8 mouse cellular contexts compared by ENCODE assay signal in genomic region chr4:130107444-130108131, GRCm38 (mm10). TPM values are rescaled to one million over a fixed set of nuclear protein-coding genes. Genes with fewer than 3 reads are reported as not detected.
DNase-seq lines count a peak whose midpoint lies in the region; ATAC-seq and TF ChIP-seq lines count a peak whose summit lies in the region.

No protein-coding gene starts in this region.

- peak overlapping the region; percentile 75 for H3K4me2 ChIP-seq in heart, embryonic 15.5 days
- peak overlapping the region; percentile 85 for H3K4me2 ChIP-seq in liver, embryonic 14.5 days (ENCODE audit: low read depth)
- H3K4me2 ChIP-seq in neural tube, embryonic 11.5 days (ENCODE audit: low read depth), result peak overlapping the region; percentile 68
- peak overlapping the region; percentile 68 for H3K4me2 ChIP-seq in stomach, postnatal 0 days (replicated peaks; ENCODE audit: low read depth)

- peak overlapping the region; percentile 83 for H3K4me3 ChIP-seq in forebrain, embryonic 10.5 days
- peak overlapping the region; percentile 85 for H3K4me3 ChIP-seq in heart, embryonic 15.5 days
- H3K4me3 ChIP-seq in liver, embryonic 14.5 days (ENCODE audit: insufficient read depth in 1 of 2, low read depth in 2 of 2, low read length in 2 of 2), result peak overlapping the region; percentile 91 to 93
- H3K4me3 ChIP-seq in neural tube, embryonic 11.5 days (ENCODE audit: low read depth, low read length), result peak overlapping the region; percentile 61
- peak overlapping the region; percentile 74 for H3K4me3 ChIP-seq in stomach, postnatal 0 days (ENCODE audit: low read depth, low read length)

- H3K9me3 ChIP-seq in forebrain, embryonic 10.5 days, result peaks cover 4% of the 10 kb centered on the region; the same call in 1 of the 2 replicates
- no peaks in the 10 kb centered on the region for H3K9me3 ChIP-seq in heart, embryonic 15.5 days (replicated peaks)
- no peaks in the 10 kb centered on the region for H3K9me3 ChIP-seq in liver, embryonic 14.5 days (ENCODE audit: control insufficient read depth, low read length)
- no peaks in the 10 kb centered on the region for H3K9me3 ChIP-seq in neural tube, embryonic 11.5 days (ENCODE audit: control insufficient read depth, low read length)
- H3K9me3 ChIP-seq in stomach, postnatal 0 days (ENCODE audit: control insufficient read depth, low read length), result no peaks in the 10 kb centered on the region

- peaks cover 23% of the 10 kb centered on the region for H3K4me1 ChIP-seq in forebrain, embryonic 10.5 days
- peaks cover 15% of the 10 kb centered on the region for H3K4me1 ChIP-seq in heart, embryonic 15.5 days (replicated peaks)
- peaks cover 14 to 31% of the 10 kb centered on the region in 2 experiments for H3K4me1 ChIP-seq in liver, embryonic 14.5 days (replicated peaks; ENCODE audit: control insufficient read depth in 2 of 2, insufficient read depth in 2 of 2, low read length in 1 of 2)
- 0 out of 2 replicates have a peak, but pooled peaks cover 2% of the 10 kb centered on the region for H3K4me1 ChIP-seq in neural tube, embryonic 11.5 days (ENCODE audit: control insufficient read depth, insufficient read depth, low read length)
- H3K4me1 ChIP-seq in stomach, postnatal 0 days (replicated peaks; ENCODE audit: control insufficient read depth, insufficient read depth), result peaks cover 7% of the 10 kb centered on the region

- peak; percentile 100 for DNase-seq in c-Kit-negative CD71-positive TER-119-positive erythroid progenitor cells, embryonic 14.5 days (ENCODE audit: low read depth, low spot score)
- peak; percentile 99 for DNase-seq in forebrain, embryonic 10.5 days (ENCODE audit: extremely low spot score, low spot score)
- DNase-seq in kidney, postnatal 25 days, result peak; percentile 100
- peak; percentile 99 to 100 (median 100) for DNase-seq in liver, embryonic 14.5 days (ENCODE audit: low read depth in 3 of 3, low spot score in 3 of 3)
- peak; percentile 100 for DNase-seq in neural tube, embryonic 11.5 days (ENCODE audit: low spot score)
- peak; percentile 100 for DNase-seq in stomach, postnatal 0 days (ENCODE audit: low spot score)

- peak; percentile 98 for ATAC-seq in CD4-positive, CD25-positive, alpha-beta regulatory T cell, adult 4 months
- peak; percentile 94 for ATAC-seq in heart, embryonic 15.5 days (replicated peaks; ENCODE audit: insufficient number of reproducible peaks, insufficient read depth, low FRiP score, low read depth)
- ATAC-seq in liver, embryonic 14.5 days (ENCODE audit: insufficient read depth), result peak; percentile 94
- ATAC-seq in neural tube, embryonic 11.5 days (ENCODE audit: insufficient read depth, low FRiP score, low TSS enrichment), result peak; percentile 97
- peak; percentile 92 for ATAC-seq in stomach, postnatal 0 days (ENCODE audit: low FRiP score, low TSS enrichment)

- no peaks in the 10 kb centered on the region for H3K36me3 ChIP-seq in forebrain, embryonic 10.5 days (replicated peaks)
- no peaks in the 10 kb centered on the region for H3K36me3 ChIP-seq in heart, embryonic 15.5 days
- no peaks in the 10 kb centered on the region for H3K36me3 ChIP-seq in liver, embryonic 14.5 days (replicated peaks; ENCODE audit: control insufficient read depth, insufficient read depth, low read depth)
- no peaks in the 10 kb centered on the region for H3K36me3 ChIP-seq in neural tube, embryonic 11.5 days (ENCODE audit: control insufficient read depth, insufficient read depth, low read length)
- no peaks in the 10 kb centered on the region for H3K36me3 ChIP-seq in stomach, postnatal 0 days (ENCODE audit: control insufficient read depth, insufficient read depth, low read length)

- no peaks in the 10 kb centered on the region; the same call in 1 of the 2 replicates for H3K27me3 ChIP-seq in forebrain, embryonic 10.5 days (ENCODE audit: poor library complexity, severe bottlenecking)
- H3K27me3 ChIP-seq in heart, embryonic 15.5 days, result no peaks in the 10 kb centered on the region
- no peaks in the 10 kb centered on the region for H3K27me3 ChIP-seq in liver, embryonic 14.5 days (ENCODE audit: control insufficient read depth, insufficient read depth, low read length)
- H3K27me3 ChIP-seq in neural tube, embryonic 11.5 days (ENCODE audit: control insufficient read depth, insufficient read depth, low read length), result no peaks in the 10 kb centered on the region
- H3K27me3 ChIP-seq in stomach, postnatal 0 days (ENCODE audit: control insufficient read depth, insufficient read depth, low read length), result no peaks in the 10 kb centered on the region

- TF ChIP-seq EP300 in liver, embryonic 14.5 days (IDR thresholded peaks at IDR 0.05; ENCODE audit: low read depth), result no peak
- no peak for TF ChIP-seq EP300 in stomach, postnatal 0 days (optimal IDR thresholded peaks at IDR 0.05)

- 1% methylated on average over 39 of the region's 39 CpGs for WGBS in forebrain, embryonic 10.5 days
- under 1% methylated on average over 39 of the region's 39 CpGs for WGBS in heart, embryonic 15.5 days
- WGBS in liver, embryonic 14.5 days (ENCODE audit: insufficient replicate concordance), result under 1% methylated on average over 39 of the region's 39 CpGs
- under 1% methylated on average over 39 of the region's 39 CpGs for WGBS in neural tube, embryonic 11.5 days
- under 1% methylated on average over 39 of the region's 39 CpGs for WGBS in stomach, postnatal 0 days

- no peak for TF ChIP-seq CTCF in liver, embryonic 14.5 days (IDR thresholded peaks at IDR 0.05; ENCODE audit: low read depth)
- no peak for TF ChIP-seq CTCF in stomach, postnatal 0 days (IDR thresholded peaks at IDR 0.05; ENCODE audit: low read depth)

- peak overlapping the region; percentile 90 for H3K27ac ChIP-seq in forebrain, embryonic 10.5 days
- H3K27ac ChIP-seq in heart, embryonic 15.5 days, result peak overlapping the region; percentile 72
- H3K27ac ChIP-seq in liver, embryonic 14.5 days, result peak overlapping the region; percentile 89
- no peak overlapping the region for H3K27ac ChIP-seq in neural tube, embryonic 11.5 days (ENCODE audit: low read depth, low read length)
- peak overlapping the region; percentile 89 for H3K27ac ChIP-seq in stomach, postnatal 0 days (replicated peaks)

- peak overlapping the region; percentile 65 for H3K9ac ChIP-seq in heart, embryonic 15.5 days
- H3K9ac ChIP-seq in liver, embryonic 14.5 days (replicated peaks), result peak overlapping the region; percentile 86
- peak overlapping the region; percentile 19 for H3K9ac ChIP-seq in neural tube, embryonic 11.5 days (ENCODE audit: low read length)
- peak overlapping the region; percentile 75 for H3K9ac ChIP-seq in stomach, postnatal 0 days (ENCODE audit: low read length)

RNA-seq across cellular contexts. Expression of gene Pef1, which starts 5.2 kb away (rescaled TPM):
- polyA plus RNA-seq in CD4-positive, CD25-positive, alpha-beta regulatory T cell, adult 4 months (2017; shearing (Covaris generic)), result 10 to 100 TPM; 35.0 to 38.4 TPM
- polyA plus RNA-seq in forebrain, embryonic 10.5 days (2016; fragmentation: Nextera tagmentation; extraction: Ambion mirVana), result 69.8 and 70.4 TPM in 2 replicates
- polyA plus RNA-seq in heart, embryonic 15.5 days (2015; fragmentation: Nextera tagmentation; extraction: Ambion mirVana), result 48.9 and 63.0 TPM in 2 replicates
- polyA plus RNA-seq in liver, embryonic 14.5 days (2012; rRNA removed), result 24.9 and 31.4 TPM in 2 replicates
- polyA plus RNA-seq in liver, embryonic 14.5 days (2014; fragmentation: Nextera tagmentation; extraction: Ambion mirVana), result 38.9 and 41.3 TPM in 2 replicates
- polyA plus RNA-seq in neural tube, embryonic 11.5 days (2014; fragmentation: Nextera tagmentation; extraction: Ambion mirVana), result 73.5 and 75.0 TPM in 2 replicates
- 63.7 and 64.7 TPM in 2 replicates for polyA plus RNA-seq in stomach, postnatal 0 days (2015; fragmentation: Nextera tagmentation; extraction: Ambion mirVana)

RNA-seq across cellular contexts. Expression of gene Hcrtr1, which starts 31.6 kb away (rescaled TPM):
- polyA plus RNA-seq in CD4-positive, CD25-positive, alpha-beta regulatory T cell, adult 4 months (2017; shearing (Covaris generic)), result not detected
- polyA plus RNA-seq in forebrain, embryonic 10.5 days (2016; fragmentation: Nextera tagmentation; extraction: Ambion mirVana), result 0.32 and 0.36 TPM in 2 replicates
- polyA plus RNA-seq in heart, embryonic 15.5 days (2015; fragmentation: Nextera tagmentation; extraction: Ambion mirVana), result 0.13 TPM in 1 of 2 replicates, not detected in the other
- polyA plus RNA-seq in liver, embryonic 14.5 days (2012; rRNA removed), result 0.04 TPM in 1 of 2 replicates, not detected in the other
- polyA plus RNA-seq in liver, embryonic 14.5 days (2014; fragmentation: Nextera tagmentation; extraction: Ambion mirVana), result not detected in 2 replicates
- 0.20 and 0.49 TPM in 2 replicates for polyA plus RNA-seq in neural tube, embryonic 11.5 days (2014; fragmentation: Nextera tagmentation; extraction: Ambion mirVana)
- 0.39 and 0.73 TPM in 2 replicates for polyA plus RNA-seq in stomach, postnatal 0 days (2015; fragmentation: Nextera tagmentation; extraction: Ambion mirVana)

RNA-seq across cellular contexts. Expression of gene Col16a1, which starts 59.9 kb away (rescaled TPM):
- not detected for polyA plus RNA-seq in CD4-positive, CD25-positive, alpha-beta regulatory T cell, adult 4 months (2017; shearing (Covaris generic))
- 2.3 and 2.4 TPM in 2 replicates for polyA plus RNA-seq in forebrain, embryonic 10.5 days (2016; fragmentation: Nextera tagmentation; extraction: Ambion mirVana)
- 36.5 and 55.2 TPM in 2 replicates for polyA plus RNA-seq in heart, embryonic 15.5 days (2015; fragmentation: Nextera tagmentation; extraction: Ambion mirVana)
- polyA plus RNA-seq in liver, embryonic 14.5 days (2012; rRNA removed), result 2.0 and 3.0 TPM in 2 replicates
- polyA plus RNA-seq in liver, embryonic 14.5 days (2014; fragmentation: Nextera tagmentation; extraction: Ambion mirVana), result 1.5 and 2.3 TPM in 2 replicates
- 3.7 and 5.2 TPM in 2 replicates for polyA plus RNA-seq in neural tube, embryonic 11.5 days (2014; fragmentation: Nextera tagmentation; extraction: Ambion mirVana)
- 47.7 and 51.6 TPM in 2 replicates for polyA plus RNA-seq in stomach, postnatal 0 days (2015; fragmentation: Nextera tagmentation; extraction: Ambion mirVana)

Comparison
In these comparisons a context has a peak if more than half of its experiments do, and no peak if none do; other contexts are left out.
1. H3K9ac ChIP-seq: peak in every context shown above with its lines; median percentile 86 in liver, embryonic 14.5 days; 75 in stomach, postnatal 0 days; 65 in heart, embryonic 15.5 days; 19 in neural tube, embryonic 11.5 days.